Mouse (Mus musculus): ENCODE measurements at regions not wholly inside any gene's neighbourhood (a gene's known extent, or its start where the extent isn't known, plus 50 kb on each side); places are given as distances from the start of the nearest gene placed in this dataset.
A peak's percentile ranks its signal among the peaks of the same experiment; 100 is the strongest.

- no peak overlapping the region for H3K27ac ChIP-seq
- no peak overlapping the region for H3K9ac ChIP-seq (replicated peaks)
- no peaks in the 10 kb centered on the region for H3K4me1 ChIP-seq (replicated peaks)
- H3K9me3 ChIP-seq: no peaks in the 10 kb centered on the region
- H3K4me2 ChIP-seq (replicated peaks): no peak overlapping the region
- no peaks in the 10 kb centered on the region for H3K27me3 ChIP-seq
- no peak for ATAC-seq
- WGBS: 90% methylated on average over 5 of the region's 5 CpGs
- no peaks in the 10 kb centered on the region for H3K36me3 ChIP-seq
- no peak overlapping the region for H3K4me3 ChIP-seq (replicated peaks)
Observed at GRCm38 (mm10) chr14:76753734-76754133, 197.0 kb upstream of the Serp2 start.

GRCm38 (mm10) chr14:76749178-76749577 lies 192.5 kb upstream of the Serp2 start:
- no peak overlapping the region for H3K4me2 ChIP-seq (replicated peaks)
- H3K36me3 ChIP-seq: no peaks in the 10 kb centered on the region
- H3K4me3 ChIP-seq (replicated peaks): no peak overlapping the region
- no peak for ATAC-seq
- H3K9me3 ChIP-seq: no peaks in the 10 kb centered on the region
- H3K4me1 ChIP-seq (replicated peaks): no peaks in the 10 kb centered on the region
- 94% methylated on average over 7 of the region's 7 CpGs for WGBS
- no peak overlapping the region for H3K9ac ChIP-seq (replicated peaks)
- H3K27me3 ChIP-seq: no peaks in the 10 kb centered on the region
- no peak overlapping the region for H3K27ac ChIP-seq

- H3K27ac ChIP-seq: no peak overlapping the region
- WGBS: 96% methylated on average over 2 of the region's 2 CpGs
- no peaks in the 10 kb centered on the region for H3K4me1 ChIP-seq (replicated peaks)
- H3K9me3 ChIP-seq: no peaks in the 10 kb centered on the region
- no peak overlapping the region for H3K4me2 ChIP-seq (replicated peaks)
- H3K4me3 ChIP-seq (replicated peaks): no peak overlapping the region
- no peaks in the 10 kb centered on the region for H3K27me3 ChIP-seq
- ATAC-seq: no peak
- H3K9ac ChIP-seq (replicated peaks): no peak overlapping the region
- H3K36me3 ChIP-seq: no peaks in the 10 kb centered on the region
Observed at GRCm38 (mm10) chr14:76748711-76749110, 192.0 kb upstream of the Serp2 start.

GRCm38 (mm10) chr14:76747814-76748213 lies 191.1 kb upstream of the Serp2 start:
- no peaks in the 10 kb centered on the region for H3K27me3 ChIP-seq
- H3K4me1 ChIP-seq (replicated peaks): no peaks in the 10 kb centered on the region
- no peaks in the 10 kb centered on the region for H3K36me3 ChIP-seq
- no peak overlapping the region for H3K9ac ChIP-seq (replicated peaks)
- no peak for ATAC-seq
- no peak overlapping the region for H3K4me3 ChIP-seq (replicated peaks)
- no peak overlapping the region for H3K27ac ChIP-seq
- 95% methylated on average over 5 of the region's 5 CpGs for WGBS
- H3K9me3 ChIP-seq: no peaks in the 10 kb centered on the region
- H3K4me2 ChIP-seq (replicated peaks): no peak overlapping the region

GRCm38 (mm10) chr14:76746282-76746681 lies 189.6 kb upstream of the Serp2 start:
- no peak overlapping the region for H3K4me2 ChIP-seq (replicated peaks)
- no peaks in the 10 kb centered on the region for H3K27me3 ChIP-seq
- no peak overlapping the region for H3K9ac ChIP-seq (replicated peaks)
- no peak overlapping the region for H3K4me3 ChIP-seq (replicated peaks)
- 90% methylated on average over 10 of the region's 10 CpGs for WGBS
- H3K36me3 ChIP-seq: no peaks in the 10 kb centered on the region
- H3K27ac ChIP-seq: no peak overlapping the region
- no peak for ATAC-seq
- no peaks in the 10 kb centered on the region for H3K9me3 ChIP-seq
- no peaks in the 10 kb centered on the region for H3K4me1 ChIP-seq (replicated peaks)

- Histone ChIP-seq H3K4me2 (replicated peaks) (no peak overlapping the region), H3K27me3 (no peaks in the 10 kb centered on the region), H3K4me3 (replicated peaks) (no peak overlapping the region), H3K9ac (replicated peaks) (no peak overlapping the region), H3K4me1 (replicated peaks) (no peaks in the 10 kb centered on the region), H3K27ac (no peak overlapping the region), H3K9me3 (no peaks in the 10 kb centered on the region), H3K36me3 (no peaks in the 10 kb centered on the region)
- ATAC-seq: no peak
- WGBS: 76% methylated on average over 23 of the region's 23 CpGs
Observed at GRCm38 (mm10) chr14:76744674-76745433, 188.2 kb upstream of the Serp2 start.

- 85% methylated on average over 5 of the region's 5 CpGs for WGBS
- no peak overlapping the region for H3K4me2 ChIP-seq (replicated peaks)
- no peak overlapping the region for H3K9ac ChIP-seq (replicated peaks)
- ATAC-seq: no peak
- no peaks in the 10 kb centered on the region for H3K36me3 ChIP-seq
- H3K4me3 ChIP-seq (replicated peaks): no peak overlapping the region
- H3K4me1 ChIP-seq (replicated peaks): no peaks in the 10 kb centered on the region
- H3K27me3 ChIP-seq: no peaks in the 10 kb centered on the region
- H3K9me3 ChIP-seq: no peaks in the 10 kb centered on the region
- no peak overlapping the region for H3K27ac ChIP-seq
Observed at GRCm38 (mm10) chr14:76742297-76742696, 185.6 kb upstream of the Serp2 start.

- Histone ChIP-seq H3K27ac (no peak overlapping the region), H3K36me3 (no peaks in the 10 kb centered on the region), H3K9me3 (no peaks in the 10 kb centered on the region), H3K4me3 (replicated peaks) (no peak overlapping the region), H3K27me3 (no peaks in the 10 kb centered on the region), H3K4me1 (replicated peaks) (peaks cover 8% of the 10 kb centered on the region), H3K4me2 (replicated peaks) (no peak overlapping the region), H3K9ac (replicated peaks) (no peak overlapping the region)
- 65% methylated on average over 25 of the region's 25 CpGs for WGBS
- ATAC-seq: peak; percentile 51
Observed at GRCm38 (mm10) chr14:76739836-76740597, 183.3 kb upstream of the Serp2 start.

- H3K4me1 ChIP-seq (replicated peaks): peaks cover 14% of the 10 kb centered on the region
- 73% methylated on average over 5 of the region's 5 CpGs for WGBS
Observed at GRCm38 (mm10) chr14:76735997-76736396, 179.3 kb upstream of the Serp2 start.

GRCm38 (mm10) chr14:76735107-76735506 lies 178.4 kb upstream of the Serp2 start:
- no peak overlapping the region for H3K4me2 ChIP-seq (replicated peaks)
- ATAC-seq: peak; percentile 51; the same call in 1 of the 2 replicates
- no peak overlapping the region for H3K4me3 ChIP-seq (replicated peaks)
- WGBS: 16% methylated on average over 4 of the region's 4 CpGs
- no peaks in the 10 kb centered on the region for H3K36me3 ChIP-seq
- peaks cover 14% of the 10 kb centered on the region for H3K4me1 ChIP-seq (replicated peaks)
- 0 out of 2 replicates have a peak overlapping the region, but pooled peaks have one; percentile 6 for H3K27ac ChIP-seq
- no peaks in the 10 kb centered on the region for H3K27me3 ChIP-seq
- no peak overlapping the region for H3K9ac ChIP-seq (replicated peaks)
- H3K9me3 ChIP-seq: no peaks in the 10 kb centered on the region

More at GRCm38 (mm10) chr14:76735997-76736396, 179.3 kb upstream of the Serp2 start:
- Histone ChIP-seq H3K4me2 (replicated peaks) (no peak overlapping the region), H3K27ac (no peak overlapping the region; the same call in 1 of the 2 replicates), H3K9me3 (no peaks in the 10 kb centered on the region), H3K9ac (replicated peaks) (no peak overlapping the region), H3K4me3 (replicated peaks) (no peak overlapping the region), H3K36me3 (no peaks in the 10 kb centered on the region), H3K27me3 (no peaks in the 10 kb centered on the region)
- 0 out of 2 replicates have a peak, but pooled peaks have one; percentile 35 for ATAC-seq

- Histone ChIP-seq H3K4me1 (replicated peaks) (peaks cover 14% of the 10 kb centered on the region), H3K9ac (replicated peaks) (no peak overlapping the region), H3K4me3 (replicated peaks) (no peak overlapping the region), H3K9me3 (no peaks in the 10 kb centered on the region), H3K36me3 (no peaks in the 10 kb centered on the region), H3K27me3 (no peaks in the 10 kb centered on the region), H3K4me2 (replicated peaks) (no peak overlapping the region), H3K27ac (no peak overlapping the region)
- WGBS: 84% methylated on average over 8 of the region's 8 CpGs
- no peak for ATAC-seq
Observed at GRCm38 (mm10) chr14:76733258-76733823, 176.7 kb upstream of the Serp2 start.

All from midbrain, embryonic 13.5 days (tissue).